Mouse (Mus musculus) thymus, postnatal 25 days (tissue): ENCODE measurements around the gene Pou4f1.
A peak's percentile ranks its signal among the peaks of the same experiment; 100 is the strongest.
"Not testable (repeated sequence)": the region's sequence is repeated elsewhere in the genome, so short reads cannot be mapped to it uniquely, and the experiment has no call there.

Experiments
- DNase-seq: peaks from one replicate; pipeline ENCODE4 v3.0.0; 2022

Pou4f1 gene

DNA sequence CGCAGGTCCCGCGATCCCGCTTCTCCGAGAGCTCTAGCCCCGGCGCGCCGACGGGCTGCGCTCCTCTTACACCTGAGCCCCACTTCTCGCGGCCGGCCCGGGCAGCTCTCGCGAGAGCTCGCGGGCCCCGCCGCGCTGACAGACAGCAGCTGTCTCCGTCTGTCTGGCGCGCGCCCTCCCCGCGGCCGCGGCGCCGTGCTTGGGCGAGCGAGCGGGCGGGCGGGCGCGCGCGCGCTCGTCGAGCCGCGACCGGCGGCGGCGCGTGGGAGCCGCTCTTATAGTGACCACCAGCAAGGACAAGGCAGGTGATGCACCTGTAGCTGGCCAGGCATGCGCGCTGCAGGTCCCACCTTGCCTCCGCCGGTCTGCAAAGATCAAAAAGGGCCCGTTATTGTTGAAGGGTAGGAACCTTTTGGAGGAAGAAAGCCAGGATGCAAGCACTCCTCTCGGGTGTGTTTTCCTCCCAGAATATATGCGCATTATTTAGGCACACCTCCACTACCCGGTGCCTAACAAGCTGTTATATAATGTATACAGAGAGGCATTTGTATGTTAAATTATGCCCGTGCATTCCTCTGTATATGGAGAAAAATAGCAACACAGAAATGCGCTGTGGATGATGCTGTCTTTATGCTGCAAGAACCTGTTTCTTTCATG, at the start of gene Pou4f1:
TSS of gene Pou4f1 (minus strand) at position 34 of the 657 bp plus-strand sequence.
- peak; percentile 64 for DNase-seq

DNA sequence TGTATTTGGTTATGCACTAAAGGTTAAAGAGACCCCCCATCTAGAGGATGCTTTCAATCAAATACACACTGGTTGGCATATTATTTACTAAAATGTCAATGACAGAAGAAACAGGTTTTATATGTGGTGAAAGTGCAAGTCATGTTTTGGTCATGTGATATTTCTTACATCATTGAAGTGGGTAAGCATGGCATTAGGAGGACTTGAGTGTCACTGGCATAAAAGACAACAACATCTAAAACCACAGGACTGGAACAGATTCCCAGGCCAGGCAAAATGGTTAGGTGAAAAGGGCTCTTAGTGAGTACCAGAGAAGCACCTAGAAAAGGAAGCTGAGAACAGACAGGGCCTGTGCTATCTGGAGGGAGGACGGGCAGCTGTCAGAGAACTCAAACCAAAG, 43.9 kb upstream of the Pou4f1 start:
- DNase-seq = no peak

DNA sequence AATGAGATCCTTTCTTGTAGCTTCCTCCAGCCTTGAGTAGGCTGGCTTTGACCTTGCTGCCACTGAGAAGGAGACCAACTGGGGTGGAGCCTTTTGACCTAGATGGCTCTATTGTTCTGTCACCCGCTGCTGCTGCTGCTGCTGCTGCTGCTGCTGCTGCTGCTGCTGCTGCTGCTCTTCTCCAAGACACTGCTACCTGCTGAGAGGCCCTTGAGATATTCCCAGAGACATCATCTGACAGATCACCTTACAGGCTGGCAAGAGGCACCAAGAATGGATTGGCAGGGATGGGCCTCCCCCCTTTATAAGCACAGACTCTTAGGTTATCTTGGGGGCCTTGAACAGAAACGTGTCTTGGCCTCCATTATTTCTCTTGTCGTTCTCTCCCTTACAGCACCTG, 35.0 kb upstream of the Pou4f1 start:
- not testable (repeated sequence) for DNase-seq

DNA sequence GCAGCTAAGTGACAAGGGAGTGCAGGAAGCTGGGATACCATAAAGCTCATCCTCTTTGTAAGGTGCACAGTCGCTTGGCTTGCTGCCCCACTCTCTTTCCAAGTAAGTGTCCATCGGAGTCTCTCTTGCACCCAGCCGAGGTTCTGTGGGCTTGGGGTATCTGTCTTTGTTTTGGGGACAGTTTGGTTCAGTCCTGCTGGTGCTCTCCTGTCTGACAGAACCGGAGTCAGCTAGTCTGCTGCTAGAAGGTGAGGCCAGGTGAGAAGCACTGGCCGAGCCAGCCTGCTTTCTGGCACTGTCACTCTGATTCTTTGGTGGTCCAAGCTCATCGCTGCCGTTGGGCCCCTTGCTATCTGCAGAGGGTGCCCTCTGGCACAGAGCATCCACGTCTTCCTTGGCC, 12.0 kb upstream of the Pou4f1 start:
- no peak for DNase-seq

DNA sequence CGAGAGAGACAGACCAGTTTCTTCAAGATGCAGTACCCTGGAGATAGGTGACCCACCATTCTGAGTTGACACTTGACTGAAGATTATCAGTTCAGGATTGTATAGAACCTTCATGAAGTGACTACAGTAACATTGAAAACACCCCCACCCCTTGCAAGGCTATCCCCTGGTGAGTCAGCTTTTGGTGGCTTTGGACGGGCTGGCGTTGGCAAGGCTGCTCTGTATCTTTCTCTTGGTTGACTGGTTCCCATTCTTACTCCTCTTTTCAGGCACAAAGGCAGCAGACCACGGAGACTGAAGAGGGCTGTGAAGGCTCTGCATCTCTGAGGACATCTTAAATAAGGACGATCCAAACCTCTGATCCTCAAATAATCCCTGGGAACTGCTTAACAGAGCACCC, 10.8 kb upstream of the Pou4f1 start:
- DNase-seq = no peak

DNA sequence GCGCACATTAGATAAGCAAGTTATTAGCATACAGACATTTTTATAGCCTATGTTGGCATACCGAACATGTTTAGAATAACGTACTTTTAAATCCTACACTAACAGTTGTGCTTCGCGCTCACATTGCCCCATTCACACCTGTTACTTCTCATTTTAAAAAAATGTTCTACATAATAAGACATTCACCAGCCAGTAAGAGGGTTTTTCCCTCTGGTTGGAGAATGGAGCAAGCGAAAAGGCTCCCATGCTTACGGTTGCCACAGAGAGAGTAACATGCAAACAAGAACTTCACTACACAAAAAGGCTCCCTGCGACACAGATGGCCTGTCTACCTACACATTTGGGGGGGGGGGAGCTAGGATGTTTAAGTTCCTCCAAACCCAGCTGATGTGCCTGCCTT, 9.8 kb upstream of the Pou4f1 start:
- DNase-seq = no peak

DNA sequence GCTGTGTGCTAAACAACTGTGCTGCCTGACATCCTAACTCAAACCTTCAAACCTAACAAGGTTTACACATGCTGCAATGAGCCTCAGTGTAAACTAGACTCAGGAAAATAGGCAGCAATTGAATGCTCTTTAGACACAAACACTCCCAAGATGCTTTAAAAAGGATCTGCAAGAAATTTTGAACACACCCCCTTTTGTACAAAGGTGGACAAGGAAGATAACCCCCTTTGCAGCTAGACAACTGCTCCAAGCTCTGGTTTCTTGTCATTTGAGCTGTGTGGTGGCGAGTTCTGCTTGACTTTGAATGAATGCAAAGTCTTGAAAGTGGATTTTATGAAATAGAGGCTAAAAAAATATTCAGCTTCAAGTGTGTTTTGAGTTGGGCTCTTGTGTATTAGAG, 7.6 kb upstream of the Pou4f1 start:
- DNase-seq = no peak

DNA sequence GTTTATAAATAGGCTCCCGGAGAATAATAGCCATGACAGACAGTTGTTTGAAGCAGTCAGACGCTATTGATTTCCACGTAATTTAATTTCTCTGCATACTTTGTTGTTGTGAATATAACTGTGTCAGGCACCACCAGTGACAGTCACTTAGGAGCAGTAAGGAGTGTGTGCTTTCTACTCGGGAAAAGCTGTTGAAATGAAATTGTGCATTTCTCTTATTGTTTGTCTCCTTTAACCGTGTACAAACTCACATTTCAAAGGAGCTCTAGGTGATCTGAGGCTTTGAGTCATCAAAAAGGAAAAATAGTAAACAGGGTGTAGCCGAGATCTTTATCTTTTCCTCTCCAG, 798 bp upstream of the Pou4f1 start:
- DNase-seq = no peak

DNA sequence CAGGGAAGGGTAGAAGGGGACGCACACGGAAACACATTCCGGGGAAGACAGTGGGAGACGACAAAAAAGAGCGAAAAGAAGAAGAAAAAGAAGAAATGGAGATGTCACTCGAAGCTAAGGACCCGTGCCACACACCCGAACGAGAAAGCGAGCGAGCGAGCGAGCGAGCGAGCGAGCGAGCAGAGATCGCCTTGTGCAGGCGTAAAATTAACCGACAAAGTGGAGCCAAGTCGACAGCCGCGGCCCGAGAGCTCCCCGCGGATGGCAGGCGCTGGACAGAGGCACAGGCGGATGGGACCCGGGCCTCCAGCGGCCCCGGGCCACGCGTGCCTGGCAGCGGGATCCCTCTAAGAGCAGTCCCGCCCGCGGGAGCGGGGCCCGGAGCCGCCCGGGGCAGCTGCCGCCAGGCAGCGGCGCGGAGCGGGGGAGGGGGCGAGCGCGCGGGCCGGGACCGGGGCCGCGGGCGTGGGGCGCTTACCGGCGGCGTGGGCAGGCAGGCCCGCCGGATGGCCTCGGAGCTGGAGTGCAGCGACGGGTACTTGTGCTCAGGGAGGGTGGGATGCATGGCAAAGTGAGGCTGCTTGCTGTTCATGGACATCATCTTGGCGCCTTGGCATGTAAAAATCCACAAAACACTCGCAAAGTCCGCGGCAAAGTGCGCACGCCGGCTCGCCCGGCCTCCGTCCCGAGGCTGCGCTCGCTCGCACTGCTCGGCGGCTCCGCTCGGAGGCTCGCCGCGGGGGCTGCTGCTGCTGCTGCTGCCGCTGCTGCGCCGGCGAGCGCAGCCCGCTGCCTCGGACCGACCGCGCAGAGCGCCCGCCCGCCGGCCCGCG, 450 bp downstream of the Pou4f1 start:
- DNase-seq = no peak

DNA sequence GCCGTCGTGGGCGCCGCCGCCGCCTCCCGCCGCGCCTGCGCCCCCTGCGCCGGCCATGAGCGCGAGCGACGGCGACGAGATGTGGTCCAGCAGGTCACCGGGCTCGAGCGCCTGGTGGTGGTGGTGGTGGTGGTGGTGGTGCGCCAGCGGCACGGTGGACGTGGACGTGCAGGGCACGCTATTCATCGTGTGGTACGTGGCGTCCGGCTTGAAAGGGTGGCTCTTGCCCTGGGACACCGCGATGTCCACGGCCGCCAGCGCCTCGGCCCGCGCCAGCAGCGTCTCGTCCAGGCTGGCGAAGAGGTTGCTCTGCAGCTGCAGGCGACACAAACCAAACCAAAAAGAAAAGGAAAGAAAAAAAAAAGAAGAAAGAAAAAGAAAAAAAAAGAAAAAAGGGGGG, 1.2 kb downstream of the Pou4f1 start:
- DNase-seq = no peak

DNA sequence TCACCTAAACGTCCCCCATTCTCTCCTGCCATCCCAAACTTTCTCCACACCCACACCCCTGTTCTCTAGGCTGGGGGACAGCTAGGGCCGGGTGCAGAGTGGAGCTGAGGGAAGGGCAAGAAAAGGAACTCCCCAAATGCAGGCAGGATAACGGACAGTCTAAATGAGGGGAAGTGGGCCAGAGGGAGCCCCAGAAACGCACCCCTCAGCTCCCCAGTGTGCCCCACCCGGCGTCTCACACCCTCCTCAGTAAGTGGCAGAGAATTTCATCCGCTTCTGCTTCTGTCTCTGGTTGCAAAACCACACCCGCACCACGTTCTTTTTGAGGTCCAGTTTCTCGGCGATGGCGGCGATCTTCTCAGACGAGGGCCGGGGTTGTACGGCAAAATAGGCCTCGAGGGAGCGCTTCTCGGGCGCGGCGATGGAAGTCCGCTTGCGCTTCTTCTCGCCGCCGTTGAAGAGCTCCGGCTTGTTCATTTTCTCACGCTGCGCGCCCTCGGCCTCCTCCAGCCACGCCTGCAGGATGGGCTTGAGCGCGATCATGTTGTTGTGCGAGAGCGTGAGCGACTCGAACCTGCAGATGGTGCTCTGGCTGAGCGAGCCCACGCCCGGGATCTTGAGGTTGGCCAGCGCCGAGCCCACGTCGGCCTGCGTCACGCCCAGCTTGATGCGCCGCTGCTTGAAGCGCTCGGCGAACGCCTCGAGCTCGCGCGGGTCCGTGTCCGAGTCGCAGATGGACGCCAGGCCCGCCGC, 2.1 kb downstream of the Pou4f1 start:
- no peak for DNase-seq

DNA sequence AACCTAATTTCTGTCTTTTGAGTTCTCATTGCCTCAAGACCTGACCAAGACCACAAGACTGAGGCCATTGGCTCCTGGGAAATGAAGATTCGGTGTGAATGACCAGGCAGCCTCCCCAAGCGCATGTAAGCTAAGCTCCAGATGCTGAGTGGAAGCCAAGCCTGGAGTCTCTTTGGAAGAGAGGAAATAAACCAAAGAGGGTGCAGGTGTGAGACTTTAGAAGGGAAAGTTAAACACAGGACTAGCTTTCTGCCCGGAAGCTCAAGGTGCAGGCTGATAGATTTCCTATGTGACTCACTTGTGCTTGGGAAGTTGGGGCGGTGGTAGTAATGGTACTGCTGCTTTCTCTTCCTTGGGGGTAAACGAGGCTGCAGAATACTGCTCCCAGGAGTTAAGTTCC, 3.0 kb downstream of the Pou4f1 start:
- DNase-seq = no peak

DNA sequence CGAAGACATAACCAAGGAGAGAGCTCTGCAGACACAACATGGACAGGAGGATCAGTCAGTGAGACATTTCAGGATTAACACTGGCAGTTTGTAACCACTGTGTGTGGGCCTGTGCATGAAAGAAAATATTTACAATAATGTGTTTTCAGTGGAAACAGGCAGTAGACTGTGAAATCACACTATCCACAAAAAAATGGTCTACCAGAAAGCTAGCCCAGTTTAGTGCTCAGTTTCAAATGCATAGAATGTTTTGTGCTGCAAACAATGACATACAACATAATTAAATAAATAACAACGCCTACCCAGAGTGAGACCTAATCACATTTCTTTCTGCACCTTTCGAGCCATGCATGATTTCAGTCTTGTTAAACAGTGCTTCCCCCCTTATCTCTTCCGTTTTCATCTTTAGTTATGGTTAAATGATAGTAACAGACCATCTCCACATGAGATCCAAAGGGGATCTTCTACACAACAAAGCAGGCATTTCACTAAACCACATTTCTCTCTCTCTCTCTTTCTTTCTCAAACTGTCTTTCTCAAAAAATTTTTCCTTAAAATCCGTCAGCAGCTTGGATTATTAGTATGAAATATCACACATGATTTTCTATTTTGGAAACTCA, 4.1 kb downstream of the Pou4f1 start:
- no peak for DNase-seq

DNA sequence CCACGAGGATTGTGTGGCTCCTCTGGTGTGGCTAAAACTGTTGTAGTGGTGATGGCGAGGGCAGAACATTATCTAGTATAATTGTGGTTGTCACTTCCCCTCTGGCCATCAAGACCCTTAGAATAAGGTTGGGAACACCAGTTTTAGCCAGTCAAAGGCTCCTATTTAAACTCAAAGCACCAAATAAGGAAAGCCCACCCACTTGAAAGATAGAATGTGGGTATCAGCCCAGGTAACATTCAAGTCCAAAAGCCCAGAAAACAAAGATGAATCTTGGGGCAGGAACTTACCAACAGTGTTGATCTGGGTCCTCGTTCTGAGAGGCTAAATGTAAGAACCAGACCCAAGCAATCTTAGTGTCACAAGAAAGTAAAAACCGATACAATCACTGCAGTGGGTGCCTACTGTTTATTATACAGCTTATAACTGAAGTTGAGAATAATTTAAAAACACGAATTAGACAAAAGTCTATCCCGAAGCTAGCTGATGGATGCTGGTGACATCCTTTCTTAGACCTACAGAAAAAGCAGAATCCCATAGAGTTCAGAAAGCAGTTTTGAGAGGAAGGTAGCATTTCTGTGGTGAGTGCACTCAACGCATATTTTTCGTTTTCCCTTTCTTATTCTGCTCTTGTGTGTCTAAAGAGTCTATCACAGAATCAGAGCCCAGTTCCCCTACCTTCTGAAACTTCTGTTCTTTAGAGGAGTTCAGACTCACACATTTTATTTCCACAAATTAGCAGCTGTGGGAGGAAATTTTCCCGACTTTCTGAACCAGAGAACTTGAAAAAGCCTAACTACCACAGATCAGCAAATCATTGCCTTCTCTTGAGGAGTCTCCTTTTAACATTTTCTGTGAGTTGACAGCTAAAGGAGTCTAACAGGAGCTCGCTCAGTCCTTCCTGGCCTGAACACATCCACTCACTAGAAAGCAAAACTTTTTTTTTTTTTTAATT, 6.2 kb downstream of the Pou4f1 start:
- DNase-seq = no peak

DNA sequence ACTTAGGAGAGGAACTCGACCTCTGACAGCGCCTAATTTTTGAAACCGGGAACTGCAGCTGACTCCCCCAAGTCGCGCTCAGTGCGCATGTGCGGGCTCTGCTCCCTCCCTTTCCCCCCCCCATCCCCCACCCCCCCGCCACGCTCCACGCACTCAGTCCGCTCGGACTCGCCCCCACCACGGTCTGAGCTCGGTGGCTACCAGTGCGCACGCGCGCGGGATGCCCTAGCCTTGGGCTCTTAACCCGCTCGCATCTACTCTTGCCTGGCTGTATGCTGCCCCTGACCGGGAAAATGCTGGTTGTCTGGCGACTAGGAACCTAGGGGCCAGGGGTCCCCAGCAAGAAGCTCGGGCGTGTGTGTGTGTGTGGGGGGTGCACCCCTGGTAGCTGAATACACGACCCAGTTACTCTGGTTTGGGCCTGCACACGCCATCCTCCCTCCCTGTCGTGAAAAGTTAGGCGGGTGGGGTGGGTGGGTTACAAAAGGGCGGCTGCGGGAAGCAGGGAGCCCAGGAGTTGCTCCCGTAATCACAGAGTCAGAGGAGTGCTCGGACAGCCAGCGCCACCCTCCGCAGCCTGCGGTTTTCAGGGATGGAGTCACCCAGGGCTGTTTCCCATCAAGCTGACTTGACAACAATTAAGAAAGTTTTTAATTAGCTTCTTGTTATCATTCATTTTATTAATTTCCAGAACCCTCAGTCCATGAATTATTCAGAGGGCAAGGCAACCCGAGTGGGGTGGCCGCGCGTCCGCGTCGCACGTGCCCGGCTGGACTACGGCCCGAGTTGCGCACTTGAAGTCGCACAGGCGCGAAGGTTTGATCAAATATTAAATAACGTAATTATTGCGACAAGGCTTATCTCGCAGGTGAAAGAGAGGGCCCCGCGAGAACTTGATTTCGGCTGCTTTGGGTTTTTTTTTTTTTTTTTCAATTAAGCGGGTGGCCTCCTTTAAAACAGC, 7.2 kb downstream of the Pou4f1 start:
- no peak for DNase-seq

DNA sequence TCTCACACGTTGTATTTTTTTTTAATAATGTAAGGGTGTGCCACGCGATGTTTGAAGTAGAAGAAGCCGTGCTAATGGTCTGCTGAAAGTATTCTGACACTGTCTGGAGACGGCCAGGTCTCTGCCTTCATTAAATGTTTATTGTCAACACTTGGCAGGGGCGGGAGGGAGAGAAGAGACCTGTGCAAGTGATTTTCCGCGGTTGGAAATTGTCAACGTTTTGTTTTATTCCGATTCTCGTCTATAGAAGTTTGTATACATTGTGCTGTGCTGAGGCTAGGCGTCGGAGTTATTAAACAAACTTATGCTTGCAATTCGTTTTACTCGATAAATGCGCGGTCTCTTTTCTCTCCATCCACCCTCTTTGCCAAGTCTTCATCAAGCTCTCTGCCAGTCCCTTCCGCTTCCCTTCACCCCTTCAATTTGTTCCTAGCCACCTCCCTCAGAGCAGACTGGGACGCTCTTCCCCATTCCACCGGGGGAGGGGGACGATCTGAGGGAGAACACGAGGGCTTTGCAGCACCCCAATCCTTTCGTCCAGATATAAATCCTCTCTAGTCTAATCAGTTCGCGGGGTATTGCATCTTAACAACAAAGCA, 8.2 kb downstream of the Pou4f1 start:
- no peak for DNase-seq

DNA sequence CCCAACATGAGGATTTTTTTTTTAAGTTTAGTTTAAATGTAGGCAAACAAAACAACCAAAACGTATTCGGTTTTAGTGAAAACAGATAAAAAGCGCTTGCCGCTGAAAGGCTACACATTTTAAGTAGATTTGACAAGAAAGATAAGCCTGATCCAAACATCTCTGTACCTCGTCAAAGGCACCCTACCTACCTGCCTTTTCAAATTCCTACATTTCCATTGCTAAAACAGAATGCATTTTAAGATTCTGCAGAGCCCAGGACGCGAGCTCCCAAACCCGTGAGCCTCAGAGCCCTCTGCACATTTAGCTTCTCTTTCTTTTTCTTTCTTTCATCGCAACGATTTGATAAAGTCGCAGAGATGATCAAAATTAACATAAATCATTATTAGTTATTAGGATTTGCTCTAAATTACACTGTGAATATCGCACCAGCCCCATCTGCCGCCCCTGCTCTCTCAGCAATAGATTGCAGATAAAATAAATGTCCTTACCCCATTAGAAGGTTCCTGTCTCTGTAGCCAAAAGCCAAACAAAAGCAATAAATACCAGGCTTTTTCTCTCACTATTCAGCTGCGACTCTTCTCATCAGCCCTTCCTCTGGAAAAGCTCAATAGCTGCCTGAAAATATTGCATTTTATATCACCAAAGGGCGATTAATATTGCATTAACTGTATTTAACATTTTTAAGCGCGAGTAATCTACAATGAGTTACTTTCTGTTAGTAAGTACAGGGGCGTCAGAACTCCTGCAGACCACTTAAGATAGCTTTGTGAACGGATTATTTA, 8.9 kb downstream of the Pou4f1 start:
- no peak for DNase-seq

DNA sequence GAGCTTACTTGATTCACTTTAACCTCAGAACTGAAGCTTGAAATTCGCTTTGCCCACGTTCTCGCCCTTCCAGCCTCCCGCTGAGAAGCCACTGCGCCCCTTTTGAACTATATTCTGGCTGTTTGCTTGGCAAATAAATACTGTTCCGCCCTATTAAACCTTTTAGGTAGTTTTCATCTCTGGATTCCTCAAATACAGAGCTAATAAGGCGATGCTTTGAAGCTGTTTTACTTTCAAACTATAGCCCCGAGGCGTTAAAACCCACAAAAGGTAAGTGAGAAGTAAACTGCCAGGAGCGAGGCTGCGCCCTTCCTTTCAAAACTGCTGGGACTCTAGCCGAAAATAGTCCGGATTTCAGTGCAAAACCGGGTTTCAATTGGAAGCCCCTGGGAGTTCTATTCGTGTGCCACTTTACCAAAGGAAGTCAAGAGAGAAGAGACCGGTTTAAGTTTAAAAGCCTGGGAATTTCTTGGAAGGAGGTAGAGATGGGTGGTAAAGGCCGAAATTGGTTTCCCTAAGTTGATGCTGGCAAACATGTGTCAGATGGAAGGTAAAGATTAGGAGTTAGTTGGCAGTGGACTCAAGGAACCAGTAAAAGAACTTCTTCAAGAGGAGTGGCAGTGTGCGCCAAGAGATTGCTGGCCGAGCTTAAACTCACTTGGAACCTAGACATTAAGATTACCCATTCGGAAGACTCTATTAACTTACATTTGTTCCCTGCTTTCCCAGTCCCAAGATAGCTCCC, 9.7 kb downstream of the Pou4f1 start:
- no peak for DNase-seq

DNA sequence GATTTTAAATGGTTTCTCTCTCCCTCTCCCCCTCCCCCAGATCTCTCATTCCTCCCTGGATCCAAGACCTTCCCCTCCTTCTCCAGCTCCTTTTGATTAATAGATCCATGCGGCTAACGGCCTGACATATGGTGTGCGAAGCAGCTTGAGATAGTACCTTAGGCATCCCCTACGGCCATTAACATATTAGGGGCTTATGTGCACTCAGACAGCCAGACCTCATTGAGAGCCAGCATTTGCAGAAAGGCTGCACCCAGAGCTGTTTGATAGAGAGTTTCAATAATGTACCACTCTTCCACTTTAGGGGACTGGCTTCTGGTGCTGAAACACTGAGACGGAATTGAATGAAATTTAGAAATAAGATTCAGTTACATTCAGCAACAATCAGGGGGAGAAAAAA, 10.8 kb downstream of the Pou4f1 start:
- no peak for DNase-seq
